ENCODE assay signal across 1 mouse cellular context in the genomic region with DNA sequence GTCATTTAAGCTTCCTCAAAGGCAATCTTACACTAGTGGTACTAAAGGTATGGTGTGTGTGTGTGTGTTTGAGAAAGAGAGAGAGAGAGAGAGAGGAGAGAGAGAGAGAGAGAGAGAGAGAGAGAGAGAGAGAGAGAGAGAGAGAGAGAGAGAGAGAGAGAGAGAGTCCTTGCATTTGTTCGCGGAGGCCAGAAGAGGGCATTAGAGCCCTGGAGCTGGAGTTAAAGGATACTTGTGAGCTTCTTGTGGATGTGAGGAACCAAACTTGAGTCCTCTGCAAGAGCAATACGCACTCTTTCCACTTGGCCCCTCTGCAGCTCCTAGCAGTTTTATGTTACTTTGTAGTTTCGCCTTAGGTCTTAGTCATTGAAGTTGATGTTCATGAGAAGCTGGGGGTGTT.
TF ChIP-seq lines count a peak whose summit lies in the region.

No protein-coding gene starts in this region.

TF ChIP-seq in MEL, 35 proteins besides CTCF, POLR2A, EP300 and RAD21:
- TF ChIP-seq GABPA (IDR thresholded peaks at IDR 0.05; ENCODE audit: low read depth, low read length) (no peak), KAT2A (conservative IDR thresholded peaks at IDR 0.05; ENCODE audit: low read depth, low read length) (no peak), SMC3 (IDR thresholded peaks at IDR 0.05; ENCODE audit: low read depth, low read length) (peak; percentile 42), MXI1 (IDR thresholded peaks at IDR 0.05; ENCODE audit: low read depth, low read length) (no peak), ZC3H11A (IDR thresholded peaks at IDR 0.05; ENCODE audit: low read depth, low read length) (no peak), TAL1 (IDR thresholded peaks at IDR 0.05; ENCODE audit: low read length) (no peak), RCOR1 (IDR thresholded peaks at IDR 0.05; ENCODE audit: low read depth, low read length) (no peak), MAFK (IDR thresholded peaks at IDR 0.05; ENCODE audit: borderline replicate concordance, low read depth, low read length) (no peak), POLR2AphosphoS5 (IDR thresholded peaks at IDR 0.05; ENCODE audit: borderline replicate concordance, low read depth, low read length) (no peak), HCFC1 (IDR thresholded peaks at IDR 0.05; ENCODE audit: low read depth, low read length) (no peak), ETS1 (IDR thresholded peaks at IDR 0.05; ENCODE audit: low read depth, low read length) (no peak), MEF2A (IDR thresholded peaks at IDR 0.05; ENCODE audit: extremely low read depth, insufficient replicate concordance, low read depth, low read length, poor library complexity, severe bottlenecking) (no peak), ZNF384 (IDR thresholded peaks at IDR 0.05; ENCODE audit: low read depth, low read length) (no peak), MYB (IDR thresholded peaks at IDR 0.05; ENCODE audit: low read depth, low read length) (no peak), JUND (IDR thresholded peaks at IDR 0.05; ENCODE audit: low read depth, low read length) (peak; percentile 88), POLR2AphosphoS2 (IDR thresholded peaks at IDR 0.05; ENCODE audit: low read length) (no peak)
TF ChIP-seq in MEL: peak in this region for 2.
